Comparison of ENCODE assay signal across 26 mouse cellular contexts in genomic region chr12:49393639-49394038, GRCm38 (mm10). TPM values are rescaled to one million over a fixed set of nuclear protein-coding genes. Genes with fewer than 3 reads are reported as not detected.
DNase-seq lines count a peak whose midpoint lies in the region; ATAC-seq lines count a peak whose summit lies in the region.
"Had no signal": no experiment of that assay in that cellular context is flagged by ENCODE, and none has a peak within 500 bp of the region (broad histone marks: within the 10 kb centered on the region; RNA-seq: fewer than 3 reads in every experiment).

No protein-coding gene starts in this region.

- no peak overlapping the region for H3K4me3 ChIP-seq in midbrain, embryonic 14.5 days (replicated peaks; ENCODE audit: low read depth, low read length)
- no peak overlapping the region for H3K4me3 ChIP-seq in midbrain, embryonic 15.5 days
- H3K4me3 ChIP-seq in forebrain, embryonic 15.5 days: peak overlapping the region; percentile 40
- H3K4me3 ChIP-seq: kidney, embryonic 15.5 days had no signal

- intact Hi-C loops in heart, postnatal 10 days (cut with DNase I): no loop called here

- no peak overlapping the region for H3K27ac ChIP-seq in midbrain, embryonic 14.5 days (replicated peaks; ENCODE audit: low read depth, low read length)
- no peak overlapping the region for H3K27ac ChIP-seq in midbrain, embryonic 15.5 days
- peak overlapping the region; percentile 93 for H3K27ac ChIP-seq in forebrain, embryonic 15.5 days (replicated peaks)
- H3K27ac ChIP-seq: kidney, embryonic 15.5 days had no signal

- no peak overlapping the region for H3K4me2 ChIP-seq in midbrain, embryonic 14.5 days (ENCODE audit: low read length)
- no peak overlapping the region for H3K4me2 ChIP-seq in midbrain, embryonic 15.5 days
- H3K4me2 ChIP-seq in forebrain, embryonic 15.5 days (replicated peaks): peak overlapping the region; percentile 63
- H3K4me2 ChIP-seq: kidney, embryonic 15.5 days; liver, embryonic 11.5 days had no signal

- peaks cover 82% of the 10 kb centered on the region for H3K27me3 ChIP-seq in midbrain, embryonic 14.5 days (ENCODE audit: control insufficient read depth, insufficient read depth, low read length)
- peaks cover 73% of the 10 kb centered on the region for H3K27me3 ChIP-seq in midbrain, embryonic 15.5 days (replicated peaks)
- H3K27me3 ChIP-seq in forebrain, embryonic 15.5 days: no peaks in the 10 kb centered on the region

- ATAC-seq in midbrain, embryonic 14.5 days (ENCODE audit: low FRiP score, low TSS enrichment): no peak
- ATAC-seq in midbrain, embryonic 15.5 days (replicated peaks): no peak
- no peak for ATAC-seq in forebrain, embryonic 15.5 days (replicated peaks)
- ATAC-seq: inflammation-experienced regulatory T-cells, adult 6 months; Patski had no signal

- no peak overlapping the region for H3K9ac ChIP-seq in midbrain, embryonic 14.5 days (replicated peaks; ENCODE audit: low read length)
- H3K9ac ChIP-seq in midbrain, embryonic 15.5 days: no peak overlapping the region
- peak overlapping the region; percentile 73 for H3K9ac ChIP-seq in forebrain, embryonic 15.5 days (replicated peaks)
- H3K9ac ChIP-seq: kidney, embryonic 15.5 days had no signal

- 8% methylated on average over 3 of the region's 3 CpGs for WGBS in midbrain, embryonic 14.5 days
- WGBS in midbrain, embryonic 15.5 days: 7% methylated on average over 3 of the region's 3 CpGs
- 4% methylated on average over 3 of the region's 3 CpGs for WGBS in forebrain, embryonic 15.5 days

- no peaks in the 10 kb centered on the region for H3K4me1 ChIP-seq in midbrain, embryonic 14.5 days (ENCODE audit: control insufficient read depth, insufficient read depth, low read length)
- peaks cover 9% of the 10 kb centered on the region; the same call in 1 of the 2 replicates for H3K4me1 ChIP-seq in midbrain, embryonic 15.5 days
- peaks cover 20% of the 10 kb centered on the region for H3K4me1 ChIP-seq in forebrain, embryonic 15.5 days

- DNase-seq in embryo, embryonic 10.5 days (ENCODE audit: low spot score): peak; percentile 54
- no peak for DNase-seq in embryo, embryonic 10 days (ENCODE audit: low spot score)
- peak; percentile 38 for DNase-seq in midbrain, embryonic 14.5 days
- no peak for DNase-seq in gastrocnemius, adult 8-10 months (ENCODE audit: low spot score in 2 of 2)
- DNase-seq in heart, adult 11 months: no peak
- no peak for DNase-seq in heart, postnatal 10 days
- DNase-seq: adrenal gland, adult 8-10 months; cerebellum, adult 9-10 months; gastrocnemius, postnatal 10 days; heart, adult 18-20 months; left cerebral cortex, postnatal 4 days; lung, adult 18-20 months; thymus, postnatal 14 days had no signal

- no peaks in the 10 kb centered on the region for H3K9me3 ChIP-seq in midbrain, embryonic 14.5 days (ENCODE audit: control insufficient read depth, low read length)
- H3K9me3 ChIP-seq in midbrain, embryonic 15.5 days: no peaks in the 10 kb centered on the region
- H3K9me3 ChIP-seq in forebrain, embryonic 15.5 days: no peaks in the 10 kb centered on the region
- H3K9me3 ChIP-seq: kidney, embryonic 15.5 days had no signal

- H3K36me3 ChIP-seq in midbrain, embryonic 14.5 days (ENCODE audit: control insufficient read depth, insufficient read depth, low read length): no peaks in the 10 kb centered on the region
- H3K36me3 ChIP-seq in midbrain, embryonic 15.5 days (replicated peaks): no peaks in the 10 kb centered on the region
- H3K36me3 ChIP-seq in forebrain, embryonic 15.5 days: no peaks in the 10 kb centered on the region
- H3K36me3 ChIP-seq: kidney, embryonic 15.5 days had no signal

RNA-seq across cellular contexts. Expression of gene Gm43517, which starts 8.7 kb away (rescaled TPM):
- not detected in 2 replicates for polyA plus RNA-seq in midbrain, embryonic 14.5 days (2014; fragmentation: Nextera tagmentation; extraction: Ambion mirVana)
- polyA plus RNA-seq in midbrain, embryonic 15.5 days (2015; fragmentation: Nextera tagmentation; extraction: Ambion mirVana): 0.24 TPM in 1 of 2 replicates, not detected in the other
- polyA plus RNA-seq in forebrain, embryonic 15.5 days (2015; fragmentation: Nextera tagmentation; extraction: Ambion mirVana): 2.8 and 3.0 TPM in 2 replicates
- not detected for total RNA-seq in gastrocnemius, adult 8-10 months (2022)
- not detected for total RNA-seq in heart, postnatal 10 days (2021)
- total RNA-seq: adrenal gland, adult 8-10 months; common myeloid progenitor, adult 5-6 weeks; gastrocnemius, postnatal 10 days; heart, adult 18-20 months; hematopoietic stem cell, adult 5-6 weeks; megakaryocyte-erythroid progenitor cell, adult 5-6 weeks; monocyte, adult 5-6 weeks had no signal
- polyA plus RNA-seq: heart, embryonic 14.5 days; inflammation-experienced regulatory T-cells, adult 6 months; kidney, embryonic 15.5 days; liver, embryonic 11.5 days; neural tube, embryonic 11.5 days; Patski; small intestine, adult 2 months had no signal

RNA-seq across cellular contexts. Expression of gene Foxg1, which starts 11.2 kb away (rescaled TPM):
- polyA plus RNA-seq in midbrain, embryonic 14.5 days (2014; fragmentation: Nextera tagmentation; extraction: Ambion mirVana): 0.16 and 0.28 TPM in 2 replicates
- polyA plus RNA-seq in midbrain, embryonic 15.5 days (2015; fragmentation: Nextera tagmentation; extraction: Ambion mirVana): 1.3 and 2.4 TPM in 2 replicates
- 110 and 111 TPM in 2 replicates for polyA plus RNA-seq in forebrain, embryonic 15.5 days (2015; fragmentation: Nextera tagmentation; extraction: Ambion mirVana)
- not detected for total RNA-seq in gastrocnemius, adult 8-10 months (2022)
- total RNA-seq in heart, postnatal 10 days (2021): under 1 TPM in 1 of 2 experiments, not detected in 1; 0.12 TPM
- total RNA-seq: adrenal gland, adult 8-10 months; common myeloid progenitor, adult 5-6 weeks; heart, adult 18-20 months; hematopoietic stem cell, adult 5-6 weeks; megakaryocyte-erythroid progenitor cell, adult 5-6 weeks; monocyte, adult 5-6 weeks had no signal
- polyA plus RNA-seq: heart, embryonic 14.5 days; inflammation-experienced regulatory T-cells, adult 6 months; kidney, embryonic 15.5 days; Patski; small intestine, adult 2 months had no signal

Comparison
In these comparisons a context has a peak if more than half of its experiments do, and no peak if none do; other contexts are left out.
1. DNase-seq: peak in embryo, embryonic 10.5 days (single experiment) and midbrain, embryonic 14.5 days (single experiment); none in embryo, embryonic 10 days (single experiment), gastrocnemius, adult 8-10 months (0 of 2), heart, adult 11 months (single experiment) and heart, postnatal 10 days (0 of 2).
2. RNA of gene Foxg1, which starts 11.2 kb away (polyA plus RNA-seq): 110 to 111 TPM in forebrain, embryonic 15.5 days; 1.3 to 2.4 TPM in midbrain, embryonic 15.5 days and 0.16 to 0.28 TPM in midbrain, embryonic 14.5 days; every median in the first group is over 10 times any median in the second.